Mouse (Mus musculus) hindbrain, embryonic 16.5 days (tissue): ENCODE measurements around the gene Aldh1l2. TPM values are rescaled to one million over a fixed set of nuclear protein-coding genes. Genes with fewer than 3 reads are reported as not detected.
A peak's percentile ranks its signal among the peaks of the same experiment; 100 is the strongest.
"Not testable (repeated sequence)": the region's sequence is repeated elsewhere in the genome, so short reads cannot be mapped to it uniquely, and the experiment has no call there.

Source experiments
- ATAC-seq: fragments of 200-750 bp; cut with Nextera tagmentation; 2 replicates; pipeline ENCODE4 v1.8.0; 2017; ENCODE audit warnings: moderate TSS enrichment, moderate library complexity
- H3K27ac ChIP-seq: fragments of 300-500 bp; sonication (generic); 2 replicates; pipeline ENCODE4 v1.5.1; 2014; ENCODE audit warnings: low read depth, mild to moderate bottlenecking, control low read depth, low read length, moderate library complexity
- H3K27me3 ChIP-seq: fragments of 300-500 bp; sonication (generic); replicated peaks from 2 replicates; pipeline ENCODE4 v1.6.1; 2014; ENCODE audit warnings: low read length; ENCODE audit not compliant: control insufficient read depth, insufficient read depth
- H3K36me3 ChIP-seq: fragments of 300-500 bp; sonication (generic); 2 replicates; pipeline ENCODE4 v1.6.1; 2014; ENCODE audit warnings: mild to moderate bottlenecking, low read length, moderate library complexity, mixed read lengths; ENCODE audit not compliant: control insufficient read depth, insufficient read depth
- H3K4me1 ChIP-seq: fragments of 300-500 bp; sonication (generic); 2 replicates; pipeline ENCODE4 v1.6.1; 2014; ENCODE audit warnings: low read depth, low read length; ENCODE audit not compliant: control insufficient read depth, insufficient read depth
- H3K4me2 ChIP-seq: fragments of 300-500 bp; sonication (generic); 2 replicates; pipeline ENCODE4 v1.6.1; 2014; ENCODE audit warnings: mild to moderate bottlenecking, low read length, control low read depth, moderate library complexity
- H3K4me3 ChIP-seq: fragments of 300-500 bp; sonication (generic); 2 replicates; pipeline ENCODE4 v1.5.1; 2014; ENCODE audit warnings: mild to moderate bottlenecking, low read length, control low read depth, moderate library complexity
- H3K9ac ChIP-seq: fragments of 300-500 bp; sonication (generic); 2 replicates; pipeline ENCODE4 v1.6.1; 2014; ENCODE audit warnings: low read depth, mild to moderate bottlenecking, control low read depth, low read length, moderate library complexity
- H3K9me3 ChIP-seq: fragments of 300-500 bp; sonication (generic); 2 replicates; pipeline ENCODE4 v1.6.1; 2014; ENCODE audit warnings: mild to moderate bottlenecking, low read length, moderate library complexity; ENCODE audit not compliant: control insufficient read depth
- WGBS: fragments of 180-500 bp; shearing (Covaris S2); extraction: QIAGEN DNeasy Blood & Tissue Kit; methylation state at CpG from one replicate; pipeline ENCODE4 v1.1.7; 2014; 5-methylcytosine and 5-hydroxymethylcytosine counted together
- polyA plus RNA-seq: library from polyadenylated mRNA; unstranded; fragments of >200 nt; fragmentation: Nextera tagmentation; extraction: Ambion mirVana; gene quantifications from 2 replicates; pipeline ENCODE4 v1.2.1, GENCODE M21; 2015

The Aldh1l2 gene
- polyA plus RNA-seq, 1 experiment from 2014 or later, result 11.9 TPM

DNA sequence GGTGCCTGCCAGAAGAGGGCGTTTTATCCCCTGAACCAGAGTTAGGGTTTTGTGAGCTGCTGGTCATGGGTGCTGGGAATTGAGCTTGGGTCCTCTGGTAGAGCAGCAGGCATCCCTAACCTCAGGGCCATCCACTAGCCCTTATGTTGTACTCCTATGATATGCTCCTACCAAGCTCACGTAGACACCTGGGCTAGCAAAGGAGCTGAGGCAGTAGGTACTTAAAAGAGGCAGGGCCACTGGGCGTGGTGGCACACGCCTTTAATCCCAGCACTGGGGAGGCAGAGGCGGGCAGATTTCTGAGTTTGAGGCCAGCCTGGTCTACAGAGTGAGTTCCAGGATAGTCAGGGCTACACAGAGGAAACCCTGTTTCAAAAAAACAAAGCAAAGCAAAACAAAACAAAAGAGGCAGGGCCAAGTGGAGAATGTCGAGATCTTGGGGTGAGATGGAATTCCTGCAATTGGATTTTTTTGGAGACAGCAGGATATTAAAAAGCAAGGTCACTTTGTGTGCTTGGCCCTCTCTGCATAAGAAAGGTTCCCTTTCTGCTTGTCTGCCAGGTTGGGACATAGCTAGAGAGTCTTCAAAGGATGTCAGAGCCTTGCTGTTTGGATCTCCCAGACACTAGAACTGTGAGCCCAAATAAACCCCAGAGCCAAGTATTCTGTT, 5.5 kb upstream of the Aldh1l2 start:
- Histone ChIP-seq H3K4me3 (no peak overlapping the region), H3K27ac (no peak overlapping the region), H3K36me3 (no peaks in the 10 kb centered on the region), H3K4me1 (no peaks in the 10 kb centered on the region; the same call in 1 of the 2 replicates), H3K27me3 (no peaks in the 10 kb centered on the region; the same call in 1 of the 2 replicates), H3K9me3 (no peaks in the 10 kb centered on the region), H3K9ac (no peak overlapping the region), H3K4me2 (no peak overlapping the region)
- WGBS, result 71% methylated on average over 6 of the region's 6 CpGs
- ATAC-seq, result no peak

DNA sequence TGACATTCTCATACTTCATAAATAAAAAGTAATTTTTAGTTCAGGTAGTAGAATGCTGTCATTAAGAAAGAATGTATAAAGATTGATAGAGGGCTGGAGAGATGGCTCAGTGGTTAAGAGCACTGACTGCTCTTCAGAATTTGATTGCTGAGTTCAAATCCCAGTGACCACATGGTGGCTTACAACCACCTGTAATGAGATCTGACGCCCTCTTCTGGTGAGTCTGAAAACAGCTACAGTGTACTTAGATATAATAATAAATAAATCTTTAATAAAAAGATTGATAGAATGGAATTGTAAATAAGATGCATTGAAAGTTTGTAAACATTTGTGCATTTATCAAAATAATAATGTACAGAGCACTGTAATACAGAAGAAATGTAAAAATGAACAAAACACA, 2.5 kb upstream of the Aldh1l2 start:
- WGBS, result 6% methylated on average over 1 of the region's 1 CpGs
- ATAC-seq, result no peak
- peaks cover 8% of the 10 kb centered on the region for H3K4me1 ChIP-seq
- H3K9ac ChIP-seq, result no peak overlapping the region
- no peaks in the 10 kb centered on the region for H3K9me3 ChIP-seq
- no peaks in the 10 kb centered on the region for H3K36me3 ChIP-seq
- H3K4me3 ChIP-seq, result no peak overlapping the region
- H3K27me3 ChIP-seq, result no peaks in the 10 kb centered on the region; the same call in 1 of the 2 replicates
- H3K4me2 ChIP-seq, result no peak overlapping the region
- H3K27ac ChIP-seq, result no peak overlapping the region

DNA sequence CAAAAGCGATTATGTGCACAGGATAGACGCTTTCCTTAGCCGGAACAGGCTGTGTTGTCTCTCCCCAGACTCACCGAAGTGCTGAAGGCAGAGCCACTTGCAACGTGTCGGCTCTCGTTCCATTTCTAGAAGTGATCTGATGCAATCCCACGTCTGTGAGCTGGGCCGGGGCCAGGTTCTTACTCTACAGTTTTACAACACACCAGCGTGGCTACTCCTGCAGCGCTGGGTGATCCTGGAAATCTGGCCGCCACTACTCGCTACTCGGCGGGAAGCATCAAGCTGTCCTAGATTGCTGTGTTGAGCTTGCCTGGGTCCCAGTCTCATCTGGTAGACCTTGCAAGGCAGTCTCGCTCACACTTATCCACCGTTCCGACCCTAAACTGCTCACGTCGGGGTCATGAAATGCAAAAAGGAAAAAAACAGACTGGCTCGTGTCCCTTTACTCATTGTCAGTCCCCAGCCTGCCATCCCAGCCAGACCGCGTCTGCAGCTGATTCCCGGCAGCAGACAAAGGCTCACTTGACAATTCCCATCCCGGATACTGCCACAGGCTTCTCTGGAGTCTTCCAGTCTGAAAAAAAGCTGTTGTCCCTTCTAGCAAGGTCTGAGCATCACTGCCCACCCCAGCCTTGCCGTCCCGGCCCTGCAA, 556 bp downstream of the Aldh1l2 start:
- no peaks in the 10 kb centered on the region; the same call in 1 of the 2 replicates for H3K27me3 ChIP-seq
- H3K4me2 ChIP-seq, result peak overlapping the region; percentile 69
- H3K9ac ChIP-seq, result peak overlapping the region; percentile 79
- WGBS, result 2% methylated on average over 27 of the region's 27 CpGs
- ATAC-seq, result peak; percentile 61
- H3K4me1 ChIP-seq, result peaks cover 8% of the 10 kb centered on the region
- no peaks in the 10 kb centered on the region for H3K36me3 ChIP-seq
- H3K9me3 ChIP-seq, result no peaks in the 10 kb centered on the region
- peak overlapping the region; percentile 74 for H3K27ac ChIP-seq
- peak overlapping the region; percentile 57 for H3K4me3 ChIP-seq

DNA sequence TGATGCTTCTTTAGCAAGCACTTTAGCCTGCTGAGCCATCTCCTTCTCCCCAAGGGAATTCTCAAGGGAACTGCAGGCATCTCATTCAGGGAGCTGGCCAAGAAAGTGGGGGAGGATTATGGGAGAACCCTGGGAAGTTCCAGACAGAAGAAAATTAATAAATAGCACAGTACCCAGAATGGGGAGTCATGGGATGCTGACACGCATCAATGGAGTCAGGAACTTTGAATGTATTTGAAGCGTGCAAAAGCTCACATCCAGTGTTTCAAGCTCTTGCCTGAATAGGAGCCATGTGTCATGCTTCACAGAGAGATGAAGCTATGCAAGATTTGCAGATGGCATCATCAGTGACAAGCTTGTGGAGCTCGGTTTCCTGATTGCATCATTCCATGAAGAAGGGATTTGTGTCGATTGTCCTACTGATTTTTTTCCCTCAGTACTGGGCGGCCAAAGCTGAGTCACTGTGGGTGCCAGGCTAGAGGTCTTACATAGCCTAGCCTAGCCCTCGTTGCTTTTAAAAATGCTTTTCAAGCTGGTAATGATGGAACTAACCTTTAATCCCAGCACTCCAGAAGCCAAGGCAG, 3.5 kb downstream of the Aldh1l2 start:
- Histone ChIP-seq H3K4me3 (no peak overlapping the region), H3K4me1 (peaks cover 8% of the 10 kb centered on the region), H3K9ac (no peak overlapping the region), H3K4me2 (no peak overlapping the region), H3K36me3 (peaks cover 9% of the 10 kb centered on the region; the same call in 1 of the 2 replicates), H3K27ac (no peak overlapping the region), H3K9me3 (no peaks in the 10 kb centered on the region), H3K27me3 (no peaks in the 10 kb centered on the region)
- ATAC-seq, result no peak
- 89% methylated on average over 6 of the region's 6 CpGs for WGBS

DNA sequence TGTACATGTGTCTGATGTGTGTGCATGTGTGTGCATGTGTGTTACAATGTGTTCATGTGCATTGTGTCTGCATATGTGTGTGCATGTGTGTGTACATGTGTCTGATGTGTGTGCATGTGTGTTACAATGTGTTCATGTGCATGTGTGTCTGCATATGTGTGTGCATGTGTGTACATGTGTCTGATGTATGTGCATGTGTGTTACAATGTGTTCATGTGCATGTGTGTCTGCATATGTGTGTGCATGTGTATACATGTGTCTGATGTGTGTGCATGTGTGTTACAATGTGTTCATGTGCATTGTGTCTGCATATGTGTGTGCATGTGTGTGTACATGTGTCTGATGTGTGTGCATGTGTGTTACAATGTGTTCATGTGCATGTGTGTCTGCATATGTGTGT, 9.7 kb downstream of the Aldh1l2 start:
- not testable (repeated sequence) for H3K4me2 ChIP-seq, H3K4me1 ChIP-seq, H3K9ac ChIP-seq, ATAC-seq, H3K27me3 ChIP-seq, H3K27ac ChIP-seq, H3K4me3 ChIP-seq, H3K9me3 ChIP-seq
- H3K36me3 ChIP-seq, result peaks cover 26% of the 10 kb centered on the region

DNA sequence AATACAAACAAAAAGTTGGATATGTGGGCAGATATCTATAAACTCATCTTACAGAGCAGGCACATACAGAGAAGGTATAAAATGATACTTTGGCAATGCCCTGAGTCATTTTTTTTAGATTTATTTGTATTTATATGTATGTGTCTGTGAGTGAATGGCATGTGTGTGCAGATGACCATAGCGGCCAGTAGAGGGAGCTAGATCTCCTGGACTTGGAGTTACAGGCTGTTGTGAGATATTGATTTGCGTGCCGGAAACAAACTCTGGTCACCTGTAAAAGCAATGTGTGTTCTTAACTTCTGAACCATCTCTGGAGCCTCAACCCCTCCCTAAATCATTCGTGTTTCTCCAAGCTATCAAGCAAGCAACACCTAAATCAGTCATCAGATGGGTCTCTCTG, 12.9 kb downstream of the Aldh1l2 start:
- Histone ChIP-seq H3K36me3 (peaks cover 28% of the 10 kb centered on the region), H3K9me3 (no peaks in the 10 kb centered on the region), H3K4me1 (no peaks in the 10 kb centered on the region), H3K27ac (no peak overlapping the region), H3K27me3 (no peaks in the 10 kb centered on the region), H3K4me3 (no peak overlapping the region), H3K4me2 (no peak overlapping the region), H3K9ac (no peak overlapping the region)
- 81% methylated on average over 4 of the region's 4 CpGs for WGBS
- ATAC-seq, result no peak

DNA sequence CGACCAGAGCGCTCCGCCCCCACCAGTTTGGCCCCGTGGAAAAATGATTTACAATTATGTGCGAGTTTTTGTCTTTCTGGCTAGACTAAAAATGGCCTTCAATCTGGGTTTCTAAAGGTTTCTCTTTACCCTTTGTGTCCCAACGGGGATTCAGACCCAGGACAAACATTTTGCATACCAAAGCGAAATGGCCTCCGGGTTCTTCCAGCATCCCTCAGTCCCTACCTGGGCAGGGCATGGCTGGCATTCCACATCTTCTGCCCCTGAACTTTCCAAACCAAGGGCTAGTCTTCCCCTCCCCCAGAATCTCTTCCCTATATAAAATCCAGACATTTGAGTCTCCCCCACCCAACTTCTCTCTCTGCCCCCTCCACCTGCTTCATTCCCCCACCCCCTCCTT, 20.2 kb downstream of the Aldh1l2 start:
- ATAC-seq, result no peak
- Histone ChIP-seq H3K36me3 (peaks cover 28% of the 10 kb centered on the region), H3K4me1 (no peaks in the 10 kb centered on the region), H3K4me2 (no peak overlapping the region), H3K9ac (no peak overlapping the region), H3K27me3 (no peaks in the 10 kb centered on the region), H3K27ac (no peak overlapping the region), H3K9me3 (no peaks in the 10 kb centered on the region), H3K4me3 (no peak overlapping the region)
- 86% methylated on average over 8 of the region's 8 CpGs for WGBS

DNA sequence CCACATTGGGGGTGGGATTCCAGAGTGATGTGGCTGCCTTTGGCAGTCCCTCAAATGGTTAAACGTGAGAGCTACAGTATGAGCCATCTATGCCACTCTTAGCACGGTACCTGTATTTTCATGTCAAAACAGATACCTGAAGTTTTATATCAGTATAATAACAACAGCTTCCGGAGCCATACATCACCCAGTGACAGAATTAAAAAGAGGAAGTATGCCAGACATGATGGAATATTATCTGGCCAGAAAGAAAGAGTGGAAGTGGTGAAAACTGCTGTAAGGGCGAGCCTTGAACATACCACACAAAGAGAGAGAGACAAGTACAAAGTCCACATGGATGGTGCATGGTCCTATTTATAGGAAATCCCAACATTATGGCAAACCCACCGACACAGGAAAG, 22.6 kb downstream of the Aldh1l2 start:
- Histone ChIP-seq H3K4me1 (no peaks in the 10 kb centered on the region), H3K36me3 (peaks cover 25% of the 10 kb centered on the region), H3K27me3 (no peaks in the 10 kb centered on the region), H3K27ac (no peak overlapping the region), H3K4me3 (no peak overlapping the region), H3K9me3 (no peaks in the 10 kb centered on the region), H3K9ac (no peak overlapping the region), H3K4me2 (no peak overlapping the region)
- no peak for ATAC-seq
- WGBS, result 79% methylated on average over 5 of the region's 5 CpGs

DNA sequence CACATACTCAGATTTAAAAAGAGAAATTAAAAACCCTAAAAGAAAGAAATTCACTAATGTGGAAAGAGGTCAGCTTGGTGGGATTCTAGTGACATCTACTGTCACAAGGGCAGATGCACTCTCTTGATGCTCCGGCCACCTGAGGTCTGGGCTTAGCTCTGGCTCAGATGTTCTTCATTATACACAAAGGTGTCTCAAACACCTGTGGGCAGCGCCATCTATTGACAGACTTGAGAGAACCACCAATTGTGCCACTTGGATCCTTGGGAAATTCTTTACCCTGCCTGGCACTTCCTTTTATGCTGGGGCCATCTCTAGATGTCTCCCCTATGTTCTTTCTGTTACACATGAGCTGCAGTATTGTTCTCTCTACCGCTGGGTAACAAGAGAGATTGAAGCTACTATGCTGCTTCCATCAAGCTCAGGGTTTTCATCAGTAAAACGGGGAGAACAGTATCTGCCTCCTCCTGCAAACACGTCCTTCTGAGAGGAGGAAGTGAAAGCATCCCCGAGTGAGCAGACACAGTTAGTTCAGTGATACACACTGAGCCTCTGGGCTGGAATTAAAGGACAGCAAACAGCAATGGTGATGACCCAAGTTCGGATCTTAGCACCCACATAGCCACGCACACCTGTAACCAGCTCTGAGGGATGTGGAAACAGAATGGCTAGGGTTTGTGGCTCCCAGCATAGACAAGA, 24.8 kb downstream of the Aldh1l2 start:
- Histone ChIP-seq H3K36me3 (peaks cover 30% of the 10 kb centered on the region), H3K4me3 (no peak overlapping the region), H3K4me2 (no peak overlapping the region), H3K9ac (no peak overlapping the region), H3K9me3 (no peaks in the 10 kb centered on the region), H3K27ac (no peak overlapping the region), H3K4me1 (no peaks in the 10 kb centered on the region), H3K27me3 (no peaks in the 10 kb centered on the region)
- WGBS, result 67% methylated on average over 8 of the region's 8 CpGs
- 0 out of 2 replicates have a peak, but pooled peaks have one; percentile 17 for ATAC-seq
